Mouse (Mus musculus) embryonic stem cell, embryonic (primary cell): Measurements from ENCODE around the gene Phpt1.

Experiments used
- CTCF ChIA-PET, 4 experiments: fragments of 300-600 bp in 2 of 4; fragments of 350-600 bp in 2 of 4; sonication (Branson Sonifier 250); formaldehyde crosslinking; loops; one replicate each; lab custom pipeline; 2022; ENCODE audit warnings: inconsistent platforms in 2 of 4; lab: Charles Lee
- POLR2A ChIA-PET, 4 experiments: fragments of 300-600 bp in 2 of 4; fragments of 350-600 bp in 2 of 4; sonication (Branson Sonifier 250); formaldehyde crosslinking; loops; one replicate each; lab custom pipeline; 2022; ENCODE audit warnings: antibody characterized with exemption in 4 of 4, inconsistent platforms in 1 of 4; lab: Charles Lee

Phpt1 gene

DNA sequence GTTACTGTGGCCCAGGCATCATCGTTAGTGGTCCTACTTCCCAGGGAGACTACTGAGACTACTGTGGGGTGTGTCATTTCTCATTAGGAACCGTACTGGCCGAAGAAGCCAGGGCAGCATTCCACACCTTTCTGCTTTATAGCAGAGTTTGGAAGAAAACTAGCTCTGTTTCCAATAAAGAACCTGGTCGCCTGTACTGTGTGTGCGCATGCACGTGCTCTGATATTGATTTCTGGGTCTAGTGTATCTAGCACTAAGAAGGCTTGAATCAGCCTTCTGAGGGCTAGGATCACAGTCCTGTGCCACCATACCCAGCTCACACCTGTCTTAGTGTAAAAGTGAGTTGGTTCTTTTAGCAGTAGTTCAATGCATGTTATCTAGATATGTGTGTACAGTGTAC is 16.2 kb downstream of the Phpt1 start:
- ChIA-PET CTCF (no interaction called here), POLR2A (interaction anchor here in 3 of 4 experiments (1.0 to 3.9 kb wide), 10 partner anchors 11 to 132 kb away, joined by 3 to 65 read pairs (median 12); partner anchors contain the start of genes Mamdc4 (in 2 of the 3), Phpt1 (in 2 of the 3), Traf2 (in 2 of the 3) and Ajm1 (in 1 of the 3))

GRCm38 (mm10) chr2:25557964-25558360 is 17.1 kb downstream of the Phpt1 start:
- ChIA-PET POLR2A (interaction anchor here (0.6 to 3.9 kb wide), 41 partner anchors 8 to 623 kb away, joined by 3 to 65 read pairs (median 4); partner anchors contain the start of genes Mamdc4 (in 4 of the 4), Traf2 (in 4 of the 4), Phpt1 (in 3 of the 4) and Ajm1 (in 2 of the 4)), CTCF (interaction anchor here in 3 of 4 experiments (0.6 to 2.3 kb wide), 14 partner anchors 9 to 279 kb away, joined by 3 to 23 read pairs (median 4); partner anchors contain the start of genes Traf2 (in 3 of the 3), Ajm1 (in 2 of the 3) and Tmem141 (in 2 of the 3))

GRCm38 (mm10) chr2:25557221-25557963 is 17.6 kb downstream of the Phpt1 start, which contains the start of gene Edf1:
TSS of gene Edf1 (plus strand) at chr2:25557847.
- ChIA-PET CTCF (interaction anchor here (0.5 to 2.3 kb wide), 20 partner anchors 8 to 1870 kb away, joined by 3 to 23 read pairs (median 4); partner anchors contain the start of genes Traf2 (in 3 of the 4), Ajm1 (in 2 of the 4), Tmem141 (in 2 of the 4) and Dpp7 (in 1 of the 4)), POLR2A (interaction anchor here (0.6 to 3.9 kb wide), 48 partner anchors 9 to 951 kb away, joined by 3 to 65 read pairs (median 4); partner anchors contain the start of genes Mamdc4 (in 4 of the 4), Traf2 (in 4 of the 4), Phpt1 (in 3 of the 4) and Ajm1 (in 2 of the 4))

- CTCF ChIA-PET: interaction anchor here in 3 of 4 experiments (0.9 to 2.3 kb wide), 6 partner anchors 9 to 200 kb away, joined by 3 to 23 read pairs (median 8); partner anchors contain the start of genes Ajm1 (in 2 of the 3), Dpp7 (in 1 of the 3) and Traf2 (in 1 of the 3)
- POLR2A ChIA-PET: interaction anchor here (0.6 to 3.9 kb wide), 15 partner anchors 8 to 621 kb away, joined by 3 to 65 read pairs (median 9); partner anchors contain the start of genes Traf2 (in 4 of the 4), Mamdc4 (in 2 of the 4), Phpt1 (in 2 of the 4) and Ajm1 (in 1 of the 4)
Observed at GRCm38 (mm10) chr2:25556296-25556695, 18.7 kb downstream of the Phpt1 start.

- CTCF ChIA-PET: interaction anchor here (0.5 to 2.2 kb wide), 13 partner anchors 9 to 1198 kb away, joined by 3 to 12 read pairs (median 4); partner anchors contain the start of genes Ajm1 (in 2 of the 4), Mamdc4 (in 1 of the 4), Phpt1 (in 1 of the 4) and Sapcd2 (in 1 of the 4)
- POLR2A ChIA-PET: interaction anchor here (0.5 to 3.4 kb wide), 9 partner anchors 8 to 151 kb away, joined by 3 to 21 read pairs (median 4); partner anchors contain the start of genes Traf2 (in 3 of the 4), Phpt1 (in 2 of the 4), Bmyc (in 1 of the 4) and Mamdc4 (in 1 of the 4)
Observed at GRCm38 (mm10) chr2:25555479-25555878, 19.5 kb downstream of the Phpt1 start.

GRCm38 (mm10) chr2:25553171-25553786 is 21.7 kb downstream of the Phpt1 start:
- POLR2A ChIA-PET: interaction anchor here in 2 of 4 experiments (0.7 to 1.0 kb wide), 3 partner anchors 16 to 87 kb away, joined by 3 to 8 read pairs (median 6); no protein-coding TSS in a partner anchor
- CTCF ChIA-PET: interaction anchor here in 1 of 4 experiments (0.7 kb wide), 1 partner anchor 14 kb away, joined by 6 read pairs; no protein-coding TSS in a partner anchor

GRCm38 (mm10) chr2:25551186-25551585 is 23.8 kb downstream of the Phpt1 start:
- ChIA-PET CTCF (interaction anchor here in 1 of 4 experiments (0.7 to 1.1 kb wide), 3 partner anchors 15 to 122 kb away, joined by 3 to 5 read pairs (median 3); partner anchors contain the start of gene Abca2), POLR2A (interaction anchor here in 2 of 4 experiments (0.6 kb wide), 2 partner anchors 83 to 185 kb away, joined by 4 to 5 read pairs; partner anchors contain the start of gene Uap1l1 (in 1 of the 2))

GRCm38 (mm10) chr2:25549021-25549991 is 25.7 kb downstream of the Phpt1 start:
- CTCF ChIA-PET: interaction anchor here in 2 of 4 experiments (0.8 to 3.7 kb wide), 4 partner anchors 8 to 32 kb away, joined by 3 to 23 read pairs (median 4); partner anchors contain the start of genes Edf1 (in 2 of the 2) and Ajm1 (in 1 of the 2)

GRCm38 (mm10) chr2:25546811-25547491 is 28.1 kb downstream of the Phpt1 start, which contains the start of gene Traf2:
TSS of gene Traf2 (minus strand) at chr2:25546940.
- CTCF ChIA-PET: interaction anchor here (0.6 to 3.7 kb wide), 25 partner anchors 8 to 728 kb away, joined by 3 to 23 read pairs (median 3); partner anchors contain the start of genes Ajm1 (in 3 of the 4), Edf1 (in 3 of the 4), Abca2 (in 1 of the 4) and Anapc2 (in 1 of the 4)
- POLR2A ChIA-PET: interaction anchor here (0.6 to 3.4 kb wide), 64 partner anchors 8 to 957 kb away, joined by 3 to 65 read pairs (median 4); partner anchors contain the start of genes Edf1 (in 4 of the 4), Ajm1 (in 2 of the 4), Abca2 (in 1 of the 4) and Arrdc1 (in 1 of the 4)

More at GRCm38 (mm10) chr2:25549021-25549991, 25.7 kb downstream of the Phpt1 start:
- POLR2A ChIA-PET: interaction anchor here in 3 of 4 experiments (0.9 to 3.4 kb wide), 8 partner anchors 8 to 123 kb away, joined by 3 to 65 read pairs (median 6); partner anchors contain the start of gene Edf1 (in 3 of the 3)

DNA sequence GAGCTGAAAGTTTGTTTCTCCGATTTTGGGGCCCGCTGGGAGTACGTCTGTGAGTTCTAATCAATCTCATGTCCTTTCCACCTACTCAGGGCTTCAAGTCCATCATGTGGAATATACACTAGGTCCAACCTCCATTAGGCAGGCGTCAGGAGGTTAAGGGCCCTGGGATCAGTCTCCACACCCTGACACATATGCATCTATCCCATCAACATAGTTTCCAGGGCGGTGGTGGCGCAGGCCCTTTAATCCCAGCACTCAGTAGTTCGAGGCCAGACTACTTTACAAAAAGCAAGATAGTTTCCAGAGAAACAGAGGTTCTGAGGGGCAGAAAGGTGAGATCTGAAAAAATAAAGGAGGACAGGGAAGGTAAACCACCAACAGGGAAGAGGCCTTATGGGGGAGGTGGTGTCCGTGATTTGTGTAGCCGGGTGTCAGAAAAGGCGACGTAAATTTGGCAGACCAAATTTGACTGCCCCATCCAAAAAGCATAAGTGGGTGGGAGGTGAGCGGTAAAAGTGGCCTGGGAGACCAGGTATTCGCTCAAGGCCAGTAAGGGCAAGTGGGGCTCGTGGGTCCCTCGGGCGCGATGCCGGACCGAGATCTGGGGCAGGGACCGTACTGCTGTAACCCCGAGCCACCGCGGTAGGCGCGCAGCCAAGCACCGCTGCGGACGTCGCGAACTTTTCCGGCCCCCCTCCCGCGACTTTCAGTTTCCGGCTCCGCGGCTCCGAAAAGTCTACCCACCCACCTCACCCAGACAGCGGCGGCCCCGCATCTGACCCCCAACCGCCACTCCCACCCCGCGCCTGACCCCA is 28.8 kb downstream of the Phpt1 start:
- ChIA-PET CTCF (interaction anchor here (0.7 to 3.7 kb wide), 19 partner anchors 8 to 729 kb away, joined by 3 to 23 read pairs (median 3); partner anchors contain the start of genes Ajm1 (in 3 of the 4), Edf1 (in 2 of the 4), Abca2 (in 1 of the 4) and Anapc2 (in 1 of the 4)), POLR2A (interaction anchor here (0.6 to 3.4 kb wide), 52 partner anchors 9 to 958 kb away, joined by 3 to 65 read pairs (median 4); partner anchors contain the start of genes Edf1 (in 3 of the 4), Ajm1 (in 2 of the 4), Arrdc1 (in 1 of the 4) and C8g (in 1 of the 4))

- ChIA-PET POLR2A (interaction anchor here in 3 of 4 experiments (0.7 to 1.2 kb wide), 3 partner anchors 13 to 318 kb away, joined by 3 read pairs; partner anchors contain the start of gene Tubb4b (in 1 of the 3)), CTCF (interaction anchor here in 1 of 4 experiments (1.3 kb wide), 1 partner anchor 31 kb away, joined by 3 read pairs; no protein-coding TSS in a partner anchor)
Observed at GRCm38 (mm10) chr2:25541644-25542367, 33.2 kb downstream of the Phpt1 start.

DNA sequence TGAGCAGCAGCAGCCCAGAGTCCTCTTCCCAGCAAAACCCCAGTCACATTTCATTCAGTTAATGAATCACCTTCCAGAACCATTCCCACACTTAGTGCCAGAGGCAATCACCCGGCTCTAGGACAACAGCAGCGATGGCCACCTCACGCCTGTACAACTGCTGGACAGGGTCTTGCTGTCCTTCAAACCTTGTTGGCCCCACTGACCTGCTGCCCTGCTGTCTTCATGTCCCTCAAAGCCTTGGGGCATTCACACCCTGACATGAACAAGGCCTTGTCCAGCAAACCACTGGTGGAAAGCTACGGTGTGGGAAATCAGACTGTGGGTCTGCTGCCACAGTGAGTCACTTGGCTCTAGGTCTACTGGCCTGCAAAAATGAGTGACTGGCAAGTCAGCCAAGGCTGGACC is 34.5 kb downstream of the Phpt1 start:
- POLR2A ChIA-PET: interaction anchor here in 3 of 4 experiments (0.6 to 1.1 kb wide), 5 partner anchors 17 to 371 kb away, joined by 3 to 9 read pairs (median 4); partner anchors contain the start of gene Edf1 (in 1 of the 3)
- CTCF ChIA-PET: interaction anchor here in 1 of 4 experiments (0.6 kb wide), 1 partner anchor 361 kb away, joined by 5 read pairs; no protein-coding TSS in a partner anchor

DNA sequence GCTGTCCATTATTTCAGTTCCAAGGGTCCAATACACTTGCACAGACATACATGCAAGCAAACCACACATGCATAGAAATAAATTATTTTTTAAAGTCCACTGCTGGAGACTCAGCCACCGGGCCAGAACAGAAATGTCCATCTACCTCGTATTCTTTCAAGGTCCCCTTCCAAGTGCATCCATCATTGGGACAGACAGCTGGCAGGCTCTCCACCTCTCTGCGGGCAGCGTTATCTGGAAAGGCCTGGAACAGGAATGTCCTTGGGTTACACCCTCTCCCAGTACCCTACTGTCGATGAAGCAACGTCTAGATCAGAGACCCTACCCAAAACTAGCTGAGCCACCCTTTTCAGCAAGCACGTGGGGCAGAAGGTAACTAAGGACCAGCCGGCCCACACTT is 38.5 kb downstream of the Phpt1 start:
- ChIA-PET POLR2A (interaction anchor here in 2 of 4 experiments (1.3 to 2.8 kb wide), 5 partner anchors 10 to 45 kb away, joined by 3 to 10 read pairs (median 4); partner anchors contain the start of genes Traf2 (in 2 of the 2) and Ajm1 (in 1 of the 2)), CTCF (interaction anchor here in 2 of 4 experiments (0.7 to 1.1 kb wide), 2 partner anchors 14 to 42 kb away, joined by 3 read pairs; no protein-coding TSS in a partner anchor)
